Mouse (Mus musculus) G1E (cell line): Measurements from ENCODE around the gene Wdr5b. TPM values are rescaled to one million over a fixed set of nuclear protein-coding genes. Genes with fewer than 3 reads are reported as not detected.

Source experiments
- ATAC-seq: 2 replicates; pipeline ENCODE4 v1.8.0; 2016; ENCODE audit warnings: mild to moderate bottlenecking; ENCODE audit not compliant: insufficient number of reproducible peaks, poor library complexity, low FRiP score, severe bottlenecking; ENCODE audit errors: extremely low read depth
- DNase-seq: peaks from one replicate; pipeline ENCODE4 v3.0.0; 2012; ENCODE audit warnings: low spot score
- H3K27me3 ChIP-seq: 2 replicates; pipeline ENCODE4 v1.6.1; 2012; ENCODE audit warnings: mild to moderate bottlenecking, low read length, inconsistent platforms; ENCODE audit not compliant: insufficient read depth
- H3K36me3 ChIP-seq: replicated peaks from 2 replicates; pipeline ENCODE3; 2012; ENCODE audit warnings: mild to moderate bottlenecking, inconsistent platforms
- H3K4me1 ChIP-seq: 2 replicates; pipeline ENCODE4 v1.6.1; 2012; ENCODE audit warnings: low read depth, low read length, inconsistent platforms, mixed read lengths; ENCODE audit not compliant: insufficient read depth
- H3K4me3 ChIP-seq: 2 replicates; pipeline ENCODE4 v1.5.1; 2012; ENCODE audit warnings: low read depth, mild to moderate bottlenecking, inconsistent platforms, low read length, moderate library complexity, mixed read lengths
- H3K9me3 ChIP-seq: replicated peaks from 2 replicates; pipeline ENCODE4 v1.6.1; 2012; ENCODE audit warnings: inconsistent platforms
- CTCF ChIP-seq: IDR thresholded peaks from 2 replicates; pipeline ENCODE4 v1.5.1; 2012; ENCODE audit warnings: low read depth, low read length, inconsistent platforms, mixed read lengths
- GATA1 ChIP-seq: IDR thresholded peaks from 2 replicates; pipeline ENCODE4 v1.6.1; 2012; ENCODE audit warnings: borderline replicate concordance, low read length, inconsistent platforms, mixed read lengths
- GATA2 ChIP-seq: IDR thresholded peaks from 2 replicates; pipeline ENCODE4 v1.6.1; 2012; ENCODE audit warnings: low read depth, low read length, inconsistent platforms, borderline replicate concordance
- POLR2AphosphoS5 ChIP-seq: IDR thresholded peaks from 2 replicates; pipeline ENCODE4 v1.6.1; 2012; ENCODE audit warnings: low read depth, low read length, inconsistent platforms; ENCODE audit not compliant: insufficient replicate concordance
- TAL1 ChIP-seq: conservative IDR thresholded peaks from 2 replicates; pipeline ENCODE4 v1.6.1; 2012; ENCODE audit warnings: low read depth, low read length, inconsistent platforms, mixed read lengths
- polyA plus RNA-seq: library from polyadenylated mRNA; stranded (reverse); fragments of >175 nt; gene quantifications from 2 replicates; pipeline ENCODE4 v1.2.3, GENCODE M21; 2012
- total RNA-seq, 2 experiments: library from RNA; stranded (forward) in 1 of 2; stranded (reverse) in 1 of 2; fragments of 200-1000 nt in 1 of 2; fragments of >200 nt in 1 of 2; fragmentation: Nextera tagmentation in 1 of 2; gene quantifications; 2 replicates each; pipeline ENCODE4 v1.2.3; 2014 to 2017

Gene Wdr5b
- total and polyA plus RNA-seq, 3 experiments = 0.50 to 7.1 (median 6.9) TPM

- peak overlapping the region; percentile 85 for H3K4me3 ChIP-seq
- H3K4me1 ChIP-seq = peaks cover 52% of the 10 kb centered on the region
- DNase-seq (no peak), ATAC-seq (no peak)
- peaks cover 54% of the 10 kb centered on the region for H3K36me3 ChIP-seq
- no peaks in the 10 kb centered on the region for H3K9me3 ChIP-seq
- H3K27me3 ChIP-seq = no peaks in the 10 kb centered on the region
- TF ChIP-seq POLR2AphosphoS5 (no peak), GATA2 (no peak), TAL1 (no peak), GATA1 (no peak), CTCF (no peak)
These were observed 29.0 kb downstream of the Wdr5b start for GRCm38 (mm10) chr16:36069819-36070575.

- Histone ChIP-seq H3K4me3 (peak overlapping the region; percentile 85), H3K9me3 (no peaks in the 10 kb centered on the region), H3K27me3 (no peaks in the 10 kb centered on the region), H3K36me3 (peaks cover 57% of the 10 kb centered on the region), H3K4me1 (peaks cover 50% of the 10 kb centered on the region)
- TF ChIP-seq TAL1 = no peak
- 0 out of 2 replicates have a peak, but pooled peaks have one; percentile 5 for TF ChIP-seq POLR2AphosphoS5
- no peak for ATAC-seq
- no peak for DNase-seq
These were observed 30.1 kb downstream of the Wdr5b start for GRCm38 (mm10) chr16:36071071-36071449.

- Histone ChIP-seq H3K27me3 (no peaks in the 10 kb centered on the region), H3K4me1 (peaks cover 47% of the 10 kb centered on the region), H3K36me3 (peaks cover 60% of the 10 kb centered on the region), H3K9me3 (no peaks in the 10 kb centered on the region), H3K4me3 (peak within 1 kb of the TSS; percentile 85)
- peak; percentile 17; the same call in 1 of the 2 replicates for TF ChIP-seq POLR2AphosphoS5
- TF ChIP-seq CTCF = no peak
- DNase-seq (peak; percentile 85), ATAC-seq (peak; percentile 82)
These were observed 30.7 kb downstream of the Wdr5b start, which contains the start of the genes Fam162a and Ccdc58 for GRCm38 (mm10) chr16:36071450-36072379. Gene Fam162a (minus strand): TSS chr16:36071594. Gene Ccdc58 (plus strand): TSS chr16:36071685.

- TF ChIP-seq POLR2AphosphoS5 = no peak
- TF ChIP-seq GATA1 = no peak
- no peak for TF ChIP-seq GATA2
- no peak for TF ChIP-seq TAL1
- TF ChIP-seq CTCF = no peak
- Histone ChIP-seq H3K9me3 (no peaks in the 10 kb centered on the region), H3K4me1 (peaks cover 40% of the 10 kb centered on the region), H3K4me3 (peak overlapping the region; percentile 85), H3K27me3 (no peaks in the 10 kb centered on the region), H3K36me3 (peaks cover 57% of the 10 kb centered on the region)
- ATAC-seq (no peak), DNase-seq (no peak)
These were observed 31.5 kb downstream of the Wdr5b start for GRCm38 (mm10) chr16:36072410-36073011.

- peaks cover 56% of the 10 kb centered on the region for H3K36me3 ChIP-seq
- ATAC-seq = no peak
- DNase-seq = no peak
These were observed 33.8 kb downstream of the Wdr5b start for GRCm38 (mm10) chr16:36074772-36075171.

GRCm38 (mm10) chr16:36079916-36080315 lies 38.9 kb downstream of the Wdr5b start:
- ATAC-seq (no peak), DNase-seq (no peak)
- Histone ChIP-seq H3K27me3 (no peaks in the 10 kb centered on the region), H3K9me3 (no peaks in the 10 kb centered on the region), H3K4me1 (peaks cover 20% of the 10 kb centered on the region; the same call in 1 of the 2 replicates), H3K4me3 (no peak overlapping the region), H3K36me3 (peaks cover 87% of the 10 kb centered on the region)
- no peak for TF ChIP-seq GATA2
- no peak for TF ChIP-seq GATA1
- TF ChIP-seq CTCF = no peak
- TF ChIP-seq TAL1 = no peak
- no peak for TF ChIP-seq POLR2AphosphoS5

More at GRCm38 (mm10) chr16:36074772-36075171, 33.8 kb downstream of the Wdr5b start:
- peaks cover 30% of the 10 kb centered on the region for H3K4me1 ChIP-seq
- no peaks in the 10 kb centered on the region for H3K27me3 ChIP-seq
- TF ChIP-seq CTCF (no peak), GATA2 (no peak), POLR2AphosphoS5 (no peak), GATA1 (no peak)
- H3K9me3 ChIP-seq = no peaks in the 10 kb centered on the region
- no peak overlapping the region for H3K4me3 ChIP-seq
